Mouse (Mus musculus) MEL (cell line): Measurements from ENCODE around the gene Slc25a44. TPM values are rescaled to one million over a fixed set of nuclear protein-coding genes. Genes with fewer than 3 reads are reported as not detected.

Source experiments
- DNase-seq: peaks from one replicate; pipeline ENCODE4 v3.0.0; 2011; ENCODE audit warnings: low read depth, low spot score
- H3K27ac ChIP-seq: 2 replicates; pipeline ENCODE4 v1.5.1; 2012; ENCODE audit warnings: low read depth, mild to moderate bottlenecking, control low read depth, low read length, moderate library complexity; ENCODE audit not compliant: control insufficient read depth
- H3K27me3 ChIP-seq, 2 experiments: fragments of 150-350 bp in 1 of 2; sonication (generic) in 1 of 2; 2 replicates each; pipeline ENCODE4 v1.6.1; 2012; ENCODE audit warnings: low read length in 2 of 2, mild to moderate bottlenecking in 2 of 2, improper control_type of control experiment in 1 of 2, moderate library complexity in 1 of 2; ENCODE audit not compliant: insufficient read depth in 2 of 2, control insufficient read depth in 1 of 2
- H3K36me3 ChIP-seq, 2 experiments: 2 replicates each; pipeline ENCODE4 v1.6.1; 2012 to 2014; ENCODE audit warnings: low read length in 2 of 2, improper control_type of control experiment in 1 of 2, inconsistent platforms in 1 of 2, mild to moderate bottlenecking in 1 of 2; ENCODE audit not compliant: insufficient read depth in 2 of 2, control insufficient read depth in 1 of 2
- H3K4me1 ChIP-seq, 2 experiments: fragments of 150-350 bp in 1 of 2; sonication (generic) in 1 of 2; 2 replicates each; pipeline ENCODE4 v1.6.1; 2012; ENCODE audit warnings: low read length in 2 of 2, improper control_type of control experiment in 1 of 2, mild to moderate bottlenecking in 1 of 2; ENCODE audit not compliant: insufficient read depth in 2 of 2, control insufficient read depth in 1 of 2
- H3K4me3 ChIP-seq, 2 experiments: fragments of 150-350 bp in 1 of 2; sonication (generic) in 1 of 2; 2 replicates each; pipeline ENCODE4 v1.5.1; 2012; ENCODE audit warnings: low read depth in 2 of 2, low read length in 2 of 2, mild to moderate bottlenecking in 2 of 2, moderate library complexity in 2 of 2, control low read depth in 1 of 2, improper control_type of control experiment in 1 of 2; ENCODE audit not compliant: control insufficient read depth in 1 of 2, insufficient read depth in 1 of 2
- H3K79me2 ChIP-seq: 2 replicates; pipeline ENCODE4 v1.6.1; 2012; ENCODE audit warnings: mild to moderate bottlenecking, low read length, moderate library complexity; ENCODE audit not compliant: control insufficient read depth, poor library complexity, insufficient read depth
- H3K9ac ChIP-seq: 2 replicates; pipeline ENCODE4 v1.6.1; 2012; ENCODE audit warnings: low read depth, mild to moderate bottlenecking, control low read depth, low read length, moderate library complexity; ENCODE audit not compliant: control insufficient read depth, poor library complexity, severe bottlenecking
- H3K9me3 ChIP-seq: fragments of 150-350 bp; sonication (generic); replicated peaks from 2 replicates; pipeline ENCODE4 v1.6.1; 2012; ENCODE audit warnings: mild to moderate bottlenecking, low read length, improper control_type of control experiment, moderate library complexity; ENCODE audit not compliant: insufficient read depth
- CHD1 ChIP-seq: IDR thresholded peaks from 2 replicates; pipeline ENCODE4 v1.6.1; 2012; ENCODE audit warnings: low read depth, mild to moderate bottlenecking, inconsistent platforms, low read length, improper control_type of control experiment
- CTCF ChIP-seq, 3 experiments: IDR thresholded peaks in 2 of 3; conservative IDR thresholded peaks in 1 of 3; 2 replicates each; pipeline ENCODE4 v1.5.1; 2011 to 2012; ENCODE audit warnings: low read length in 3 of 3, low read depth in 2 of 3, mild to moderate bottlenecking in 2 of 3, improper control_type of control experiment in 1 of 3, inconsistent platforms in 1 of 3, mixed read lengths in 1 of 3, moderate library complexity in 1 of 3; ENCODE audit not compliant: control insufficient read depth in 1 of 3, insufficient read depth in 1 of 3, poor library complexity in 1 of 3, severe bottlenecking in 1 of 3
- EP300 ChIP-seq, 2 experiments: IDR thresholded peaks; 2 replicates each; pipeline ENCODE4 v1.6.1; 2011; ENCODE audit warnings: improper control_type of control experiment in 2 of 2, low read length in 2 of 2, low read depth in 1 of 2, mild to moderate bottlenecking in 1 of 2
- GABPA ChIP-seq: IDR thresholded peaks from 2 replicates; pipeline ENCODE4 v1.6.1; 2012; ENCODE audit warnings: low read depth, mild to moderate bottlenecking, inconsistent platforms, low read length, improper control_type of control experiment, moderate library complexity
- HCFC1 ChIP-seq: IDR thresholded peaks from 2 replicates; pipeline ENCODE4 v1.6.1; 2012; ENCODE audit warnings: low read depth, mild to moderate bottlenecking, inconsistent platforms, low read length, improper control_type of control experiment, moderate library complexity
- JUND ChIP-seq: IDR thresholded peaks from 2 replicates; pipeline ENCODE4 v1.6.1; 2011; ENCODE audit warnings: low read depth, mild to moderate bottlenecking, improper control_type of control experiment, low read length
- KAT2A ChIP-seq: conservative IDR thresholded peaks from 2 replicates; pipeline ENCODE4 v1.6.1; 2012; ENCODE audit warnings: low read depth, low read length, improper control_type of control experiment, inconsistent platforms
- MAX ChIP-seq: IDR thresholded peaks from 2 replicates; pipeline ENCODE4 v1.6.1; 2011; ENCODE audit warnings: low read length, improper control_type of control experiment
- MAZ ChIP-seq: IDR thresholded peaks from 2 replicates; pipeline ENCODE4 v1.6.1; 2012; ENCODE audit warnings: low read depth, mild to moderate bottlenecking, inconsistent platforms, low read length, improper control_type of control experiment
- MXI1 ChIP-seq: IDR thresholded peaks from 2 replicates; pipeline ENCODE4 v1.6.1; 2011; ENCODE audit warnings: mild to moderate bottlenecking, low read depth, low read length, improper control_type of control experiment
- MYB ChIP-seq: IDR thresholded peaks from 2 replicates; pipeline ENCODE4 v1.6.1; 2011; ENCODE audit warnings: mild to moderate bottlenecking, low read depth, low read length, improper control_type of control experiment
- MYC ChIP-seq: IDR thresholded peaks from 2 replicates; pipeline ENCODE4 v1.6.1; 2011; ENCODE audit warnings: low read depth, mild to moderate bottlenecking, low read length, improper control_type of control experiment, moderate library complexity
- POLR2AphosphoS2 ChIP-seq: IDR thresholded peaks from 2 replicates; pipeline ENCODE4 v1.6.1; 2011; ENCODE audit warnings: low read length, improper control_type of control experiment
- RAD21 ChIP-seq: IDR thresholded peaks from 2 replicates; pipeline ENCODE4 v1.6.1; 2011; ENCODE audit warnings: mild to moderate bottlenecking, low read depth, low read length, improper control_type of control experiment
- RCOR1 ChIP-seq: IDR thresholded peaks from 2 replicates; pipeline ENCODE4 v1.6.1; 2012; ENCODE audit warnings: low read depth, mild to moderate bottlenecking, inconsistent platforms, low read length, improper control_type of control experiment
- SIN3A ChIP-seq: IDR thresholded peaks from 2 replicates; pipeline ENCODE4 v1.6.1; 2012; ENCODE audit warnings: low read length, improper control_type of control experiment, inconsistent platforms
- SMC3 ChIP-seq: IDR thresholded peaks from 2 replicates; pipeline ENCODE4 v1.6.1; 2011; ENCODE audit warnings: low read depth, low read length, improper control_type of control experiment
- TBP ChIP-seq: IDR thresholded peaks from 2 replicates; pipeline ENCODE4 v1.8.0; 2011; ENCODE audit warnings: low read depth, low read length, improper control_type of control experiment
- TCF12 ChIP-seq: IDR thresholded peaks from 2 replicates; pipeline ENCODE4 v1.6.1; 2014; ENCODE audit warnings: low read depth, mild to moderate bottlenecking, inconsistent platforms, low read length, improper control_type of control experiment, moderate library complexity
- UBTF ChIP-seq: IDR thresholded peaks from 2 replicates; pipeline ENCODE4 v1.6.1; 2012; ENCODE audit warnings: low read depth, mild to moderate bottlenecking, inconsistent platforms, low read length, improper control_type of control experiment, moderate library complexity, borderline replicate concordance; ENCODE audit not compliant: insufficient read depth
- USF1 ChIP-seq: IDR thresholded peaks from 2 replicates; pipeline ENCODE4 v1.6.1; 2014; ENCODE audit warnings: low read depth, mild to moderate bottlenecking, inconsistent platforms, low read length, improper control_type of control experiment, moderate library complexity
- USF2 ChIP-seq, 2 experiments: IDR thresholded peaks; 2 replicates each; pipeline ENCODE4 v1.6.1; 2011 to 2012; ENCODE audit warnings: improper control_type of control experiment in 2 of 2, low read length in 2 of 2, borderline replicate concordance in 1 of 2, inconsistent platforms in 1 of 2, low read depth in 1 of 2, mild to moderate bottlenecking in 1 of 2; ENCODE audit not compliant: insufficient read depth in 1 of 2
- ZC3H11A ChIP-seq: IDR thresholded peaks from 2 replicates; pipeline ENCODE4 v1.6.1; 2012; ENCODE audit warnings: low read depth, mild to moderate bottlenecking, inconsistent platforms, low read length, improper control_type of control experiment
- ZKSCAN1 ChIP-seq: IDR thresholded peaks from 2 replicates; pipeline ENCODE4 v1.6.1; 2012; ENCODE audit warnings: low read depth, mild to moderate bottlenecking, inconsistent platforms, low read length, improper control_type of control experiment, moderate library complexity
- ZNF384 ChIP-seq: IDR thresholded peaks from 2 replicates; pipeline ENCODE4 v1.6.1; 2012; ENCODE audit warnings: low read depth, mild to moderate bottlenecking, inconsistent platforms, low read length, improper control_type of control experiment
- polyA plus RNA-seq, 2 experiments: library from polyadenylated mRNA; stranded (reverse) in 1 of 2; unstranded in 1 of 2; fragments of >175 nt in 1 of 2; fragments of >200 nt in 1 of 2; gene quantifications; 2 replicates each; pipeline versions ENCODE4 v1.2.1 to v1.2.4; 2012; ENCODE audit warnings: low replicate concordance in 2 of 2, low read depth in 1 of 2; ENCODE audit not compliant: insufficient read length in 2 of 2, insufficient read depth in 1 of 2, missing spikeins in 1 of 2
- total RNA-seq: library from RNA; depleted of rRNA; stranded (reverse); fragments of 300-350 nt; gene quantifications from 2 replicates; pipeline ENCODE4 v1.2.3, GENCODE M21; 2012

Gene Slc25a44
- total and polyA plus RNA-seq, 3 experiments = 30.5 to 34.6 TPM; not detected in 1

- peak; percentile 83 for DNase-seq
- peak overlapping the region; percentile 78 for H3K9ac ChIP-seq
- no peaks in the 10 kb centered on the region for H3K79me2 ChIP-seq
- no peaks in the 10 kb centered on the region for H3K9me3 ChIP-seq
- no peaks in the 10 kb centered on the region for H3K27me3 ChIP-seq
- TF ChIP-seq MAZ (peak; percentile 19), SIN3A (0 out of 2 replicates have a peak, but pooled peaks have one; percentile 1), ZKSCAN1 (peak; percentile 91), MYC (no peak), MXI1 (peak; percentile 16; the same call in 1 of the 2 replicates), TBP (0 out of 2 replicates have a peak, but pooled peaks have one; percentile 0), USF2 (IDR thresholded peaks at IDR 0.05; ENCODE audit: borderline replicate concordance in 1 of 2, insufficient read depth in 1 of 2, low read depth in 1 of 2, low read length in 2 of 2) (no peak), GABPA (no peak), JUND (0 out of 2 replicates have a peak, but pooled peaks have one; percentile 12), RCOR1 (0 out of 2 replicates have a peak, but pooled peaks have one; percentile 26)
- peak overlapping the region; percentile 40 to 48 for H3K4me3 ChIP-seq
- H3K27ac ChIP-seq = peak overlapping the region; percentile 89
- peaks cover 0 to 40% of the 10 kb centered on the region in 2 experiments; a peak in 2 of 4 replicates for H3K36me3 ChIP-seq
- H3K4me1 ChIP-seq = peaks cover 20 to 50% of the 10 kb centered on the region in 2 experiments
Measured at GRCm38 (mm10) chr3:88455588-88456264, 30.8 kb upstream of the Slc25a44 start.

- peaks cover 20 to 47% of the 10 kb centered on the region in 2 experiments for H3K4me1 ChIP-seq
- H3K27ac ChIP-seq = peak overlapping the region; percentile 89
- DNase-seq = peak; percentile 88
- no peaks in the 10 kb centered on the region for H3K27me3 ChIP-seq
- peak overlapping the region; percentile 40 to 48 for H3K4me3 ChIP-seq
- H3K36me3 ChIP-seq = peaks cover 0 to 40% of the 10 kb centered on the region in 2 experiments; a peak in 2 of 4 replicates
- no peaks in the 10 kb centered on the region for H3K9me3 ChIP-seq
- no peaks in the 10 kb centered on the region for H3K79me2 ChIP-seq
- peak overlapping the region; percentile 78 for H3K9ac ChIP-seq
- TF ChIP-seq MXI1 (peak; percentile 61), USF1 (no peak), TCF12 (peak; percentile 54), TBP (0 out of 2 replicates have a peak, but pooled peaks have one; percentile 12), POLR2AphosphoS2 (no peak), MYB (no peak; the same call in 1 of the 2 replicates), RAD21 (no peak), CHD1 (no peak; the same call in 1 of the 2 replicates), ZC3H11A (0 out of 2 replicates have a peak, but pooled peaks have one; percentile 13), MAX (peak; percentile 47; the same call in 1 of the 2 replicates), SMC3 (no peak), RCOR1 (peak; percentile 85), ZKSCAN1 (no peak), UBTF (peak; percentile 79; the same call in 1 of the 2 replicates), ZNF384 (no peak), USF2 (IDR thresholded peaks at IDR 0.05; ENCODE audit: borderline replicate concordance in 1 of 2, insufficient read depth in 1 of 2, low read depth in 1 of 2, low read length in 2 of 2) (no peak), HCFC1 (peak; percentile 67), JUND (no peak), EP300 (IDR thresholded peaks at IDR 0.05; ENCODE audit: low read depth in 1 of 2, low read length in 2 of 2) (peak; percentile 81 to 83), MAZ (peak; percentile 96), CTCF (IDR thresholded peaks at IDR 0.05 in 2 of 3, conservative IDR thresholded peaks at IDR 0.05 in 1 of 3; ENCODE audit: control insufficient read depth in 1 of 3, insufficient read depth in 1 of 3, low read depth in 2 of 3, low read length in 3 of 3, poor library complexity in 1 of 3, severe bottlenecking in 1 of 3) (no peak), KAT2A (no peak; the same call in 1 of the 2 replicates)
Measured at GRCm38 (mm10) chr3:88454762-88455587, 30.0 kb upstream of the Slc25a44 start.
